21 mouse cellular contexts compared by ENCODE assay signal in the genomic region with DNA sequence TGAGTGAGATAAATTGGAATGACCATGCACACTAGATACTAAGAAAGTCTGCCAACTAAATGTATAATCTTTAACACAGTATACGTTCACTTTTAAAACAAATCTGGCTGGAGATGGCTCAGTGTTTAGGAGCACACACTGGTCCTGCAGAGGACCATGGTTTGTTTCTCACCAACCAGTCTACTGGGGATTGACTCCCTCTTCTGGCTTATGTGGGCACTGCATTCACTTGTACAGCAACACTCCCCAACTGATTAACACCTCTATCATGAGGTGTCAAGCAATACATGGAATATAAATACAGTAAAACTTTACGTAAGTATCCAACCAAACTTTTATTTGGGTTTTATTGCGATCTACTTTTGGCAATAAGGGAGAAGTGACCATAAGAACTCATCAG. TPM values are rescaled to one million over a fixed set of nuclear protein-coding genes. Genes with fewer than 3 reads are reported as not detected.
DNase-seq lines count a peak whose midpoint lies in the region; ATAC-seq and TF ChIP-seq lines count a peak whose summit lies in the region.
"Had no signal": no experiment of that assay in that cellular context is flagged by ENCODE, and none has a peak within 500 bp of the region (broad histone marks: within the 10 kb centered on the region; RNA-seq: fewer than 3 reads in every experiment).

No protein-coding gene starts in this region.

- TF ChIP-seq EP300 in liver, embryonic 14.5 days (IDR thresholded peaks at IDR 0.05; ENCODE audit: low read depth) = no peak

- no peaks in the 10 kb centered on the region for H3K9me3 ChIP-seq in forebrain, postnatal 0 days (ENCODE audit: low read length)
- no peaks in the 10 kb centered on the region for H3K9me3 ChIP-seq in forebrain, embryonic 13.5 days (replicated peaks)
- H3K9me3 ChIP-seq in liver, embryonic 14.5 days (ENCODE audit: control insufficient read depth, low read length) = no peaks in the 10 kb centered on the region
- H3K9me3 ChIP-seq: forebrain, embryonic 12.5 days; liver, embryonic 15.5 days; midbrain, embryonic 13.5 days; neural tube, embryonic 15.5 days had no signal

- WGBS in forebrain, postnatal 0 days = 88% methylated on average over 3 of the region's 3 CpGs
- WGBS in forebrain, embryonic 13.5 days = 97% methylated on average over 3 of the region's 3 CpGs
- WGBS in liver, embryonic 14.5 days (ENCODE audit: insufficient replicate concordance) = 83% methylated on average over 3 of the region's 3 CpGs

- no peak for DNase-seq in forebrain, postnatal 0 days
- DNase-seq in liver, embryonic 14.5 days (ENCODE audit: low read depth in 3 of 3, low spot score in 3 of 3) = no peak
- DNase-seq in liver = no peak
- DNase-seq in ES-CJ7 (ENCODE audit: low read depth, low spot score) = peak; percentile 45
- peak; percentile 32 for DNase-seq in c-Kit-positive CD71-positive TER-119-negative erythroid progenitor cells, embryonic 14.5 days (ENCODE audit: low read depth)
- DNase-seq in right cerebral cortex, postnatal 10 days (ENCODE audit: low spot score in 2 of 2) = no peak
- no peak for DNase-seq in embryo, embryonic 10 days (ENCODE audit: low spot score)
- DNase-seq: heart, postnatal 4 days; kidney, adult 9 months; lung, postnatal 4 days had no signal

- no peak overlapping the region for H3K9ac ChIP-seq in forebrain, postnatal 0 days
- H3K9ac ChIP-seq in forebrain, embryonic 13.5 days = no peak overlapping the region
- H3K9ac ChIP-seq in liver, embryonic 14.5 days (replicated peaks) = no peak overlapping the region
- H3K9ac ChIP-seq: forebrain, embryonic 12.5 days; liver, embryonic 15.5 days; midbrain, embryonic 13.5 days; neural tube, embryonic 15.5 days had no signal

- H3K4me3 ChIP-seq in forebrain, postnatal 0 days (ENCODE audit: low read depth, low read length) = no peak overlapping the region
- H3K4me3 ChIP-seq in forebrain, embryonic 13.5 days = no peak overlapping the region
- H3K4me3 ChIP-seq in liver, embryonic 14.5 days (ENCODE audit: insufficient read depth in 1 of 2, low read depth in 2 of 2, low read length in 2 of 2) = no peak overlapping the region
- H3K4me3 ChIP-seq: forebrain, embryonic 12.5 days; liver, embryonic 15.5 days; midbrain, embryonic 13.5 days; myocyte; neural tube, embryonic 15.5 days had no signal

- peak; percentile 36; the same call in 1 of the 2 replicates for TF ChIP-seq CTCF in forebrain, postnatal 0 days (IDR thresholded peaks at IDR 0.05; ENCODE audit: low read depth)
- TF ChIP-seq CTCF in liver, embryonic 14.5 days (IDR thresholded peaks at IDR 0.05; ENCODE audit: low read depth) = peak; percentile 44

- peaks cover 23% of the 10 kb centered on the region for H3K36me3 ChIP-seq in forebrain, postnatal 0 days (ENCODE audit: insufficient read depth)
- H3K36me3 ChIP-seq in forebrain, embryonic 13.5 days (ENCODE audit: poor library complexity, severe bottlenecking) = peaks cover 35% of the 10 kb centered on the region
- peaks cover 20% of the 10 kb centered on the region for H3K36me3 ChIP-seq in liver, embryonic 14.5 days (replicated peaks; ENCODE audit: control insufficient read depth, insufficient read depth, low read depth)

- ATAC-seq in forebrain, postnatal 0 days = peak; percentile 17; the same call in 1 of the 2 replicates
- ATAC-seq in forebrain, embryonic 13.5 days = no peak
- ATAC-seq in liver, embryonic 14.5 days (ENCODE audit: insufficient read depth) = no peak
- ATAC-seq: activated CD4-positive, CD25-positive, alpha-beta regulatory T cell, adult 4 months; midbrain, embryonic 13.5 days had no signal

- no peak overlapping the region for H3K4me2 ChIP-seq in forebrain, postnatal 0 days (ENCODE audit: low read depth)
- no peak overlapping the region for H3K4me2 ChIP-seq in forebrain, embryonic 13.5 days
- H3K4me2 ChIP-seq in liver, embryonic 14.5 days (ENCODE audit: low read depth) = no peak overlapping the region
- H3K4me2 ChIP-seq: forebrain, embryonic 12.5 days; liver, embryonic 15.5 days; midbrain, embryonic 13.5 days; neural tube, embryonic 15.5 days had no signal

- H3K27me3 ChIP-seq in forebrain, postnatal 0 days (ENCODE audit: insufficient read depth, low read length) = no peaks in the 10 kb centered on the region
- no peaks in the 10 kb centered on the region for H3K27me3 ChIP-seq in forebrain, embryonic 13.5 days
- H3K27me3 ChIP-seq in liver, embryonic 14.5 days (ENCODE audit: control insufficient read depth, insufficient read depth, low read length) = no peaks in the 10 kb centered on the region
- H3K27me3 ChIP-seq: forebrain, embryonic 12.5 days; liver, embryonic 15.5 days; midbrain, embryonic 13.5 days; neural tube, embryonic 15.5 days had no signal

- H3K27ac ChIP-seq in forebrain, postnatal 0 days (ENCODE audit: low read depth, low read length) = no peak overlapping the region
- no peak overlapping the region for H3K27ac ChIP-seq in forebrain, embryonic 13.5 days
- H3K27ac ChIP-seq in liver, embryonic 14.5 days = no peak overlapping the region
- H3K27ac ChIP-seq: forebrain, embryonic 12.5 days; liver, embryonic 15.5 days; midbrain, embryonic 13.5 days; neural tube, embryonic 15.5 days had no signal

- H3K4me1 ChIP-seq in forebrain, postnatal 0 days (ENCODE audit: insufficient read depth) = no peaks in the 10 kb centered on the region
- no peaks in the 10 kb centered on the region for H3K4me1 ChIP-seq in forebrain, embryonic 13.5 days
- no peaks in the 10 kb centered on the region for H3K4me1 ChIP-seq in liver, embryonic 14.5 days (replicated peaks; ENCODE audit: control insufficient read depth in 2 of 2, insufficient read depth in 2 of 2, low read length in 1 of 2)
- H3K4me1 ChIP-seq: forebrain, embryonic 12.5 days; midbrain, embryonic 13.5 days; neural tube, embryonic 15.5 days had no signal

RNA-seq across cellular contexts. Expression of a gene that starts 5.5 kb away (rescaled TPM):
- total RNA-seq in forebrain, postnatal 0 days (2014; rRNA removed) = 399 and 404 TPM in 2 replicates
- 240 and 249 TPM in 2 replicates for polyA plus RNA-seq in forebrain, postnatal 0 days (2015; fragmentation: Nextera tagmentation; extraction: Ambion mirVana)
- polyA plus RNA-seq in forebrain, embryonic 13.5 days (2015; fragmentation: Nextera tagmentation; extraction: Ambion mirVana) = 281 and 294 TPM in 2 replicates
- polyA plus RNA-seq in liver, embryonic 14.5 days (2012; rRNA removed) = 78.1 and 137 TPM in 2 replicates
- polyA plus RNA-seq in liver, embryonic 14.5 days (2014; fragmentation: Nextera tagmentation; extraction: Ambion mirVana) = 170 and 181 TPM in 2 replicates

RNA-seq across cellular contexts. Expression of a gene that starts 24.0 kb away (rescaled TPM):
- total RNA-seq in forebrain, postnatal 0 days (2014; rRNA removed) = not detected in 2 replicates
- polyA plus RNA-seq in forebrain, postnatal 0 days (2015; fragmentation: Nextera tagmentation; extraction: Ambion mirVana) = 0.13 TPM in 1 of 2 replicates, not detected in the other
- polyA plus RNA-seq in forebrain, embryonic 13.5 days (2015; fragmentation: Nextera tagmentation; extraction: Ambion mirVana) = not detected in 2 replicates
- not detected in 2 replicates for polyA plus RNA-seq in liver, embryonic 14.5 days (2012; rRNA removed)
- polyA plus RNA-seq in liver, embryonic 14.5 days (2014; fragmentation: Nextera tagmentation; extraction: Ambion mirVana) = not detected in 2 replicates
- total RNA-seq: adrenal gland, postnatal 4 days; G1E; layer of hippocampus, adult 18-20 months; left cerebral cortex, adult 18-20 months had no signal
- polyA plus RNA-seq: activated CD4-positive, CD25-positive, alpha-beta regulatory T cell, adult 4 months; forebrain, embryonic 12.5 days; liver, embryonic 15.5 days; midbrain, embryonic 13.5 days; myocyte; neural tube, embryonic 15.5 days had no signal

Comparison
In these comparisons a context has a peak if more than half of its experiments do, and no peak if none do; other contexts are left out.
1. DNase-seq: peak in ES-CJ7 (single experiment) and c-Kit-positive CD71-positive TER-119-negative erythroid progenitor cells, embryonic 14.5 days (single experiment); none in forebrain, postnatal 0 days (single experiment), liver, embryonic 14.5 days (0 of 3), liver (single experiment), right cerebral cortex, postnatal 10 days (0 of 2) and embryo, embryonic 10 days (single experiment).